18 mouse cellular contexts compared by ENCODE assay signal in genomic region chr5:39292849-39293248, GRCm38 (mm10).
DNase-seq lines count a peak whose midpoint lies in the region; ATAC-seq lines count a peak whose summit lies in the region.
"Had no signal": no experiment of that assay in that cellular context is flagged by ENCODE, and none has a peak within 500 bp of the region (broad histone marks: within the 10 kb centered on the region; RNA-seq: fewer than 3 reads in every experiment).

No protein-coding gene starts in this region.

- no peak overlapping the region for H3K4me3 ChIP-seq in embryonic facial prominence, embryonic 12.5 days
- H3K4me3 ChIP-seq in embryonic facial prominence, embryonic 10.5 days, result no peak overlapping the region
- no peak overlapping the region for H3K4me3 ChIP-seq in hindbrain, embryonic 10.5 days
- no peak overlapping the region for H3K4me3 ChIP-seq in hindbrain, embryonic 13.5 days
- H3K4me3 ChIP-seq in midbrain, embryonic 13.5 days (replicated peaks), result no peak overlapping the region
- H3K4me3 ChIP-seq in midbrain, embryonic 15.5 days, result no peak overlapping the region
- H3K4me3 ChIP-seq: erythroblast, embryonic 14.5 days; intestine, embryonic 15.5 days; liver, embryonic 15.5 days; megakaryocyte, embryonic 14.5 days had no signal

- no peaks in the 10 kb centered on the region for H3K36me3 ChIP-seq in embryonic facial prominence, embryonic 12.5 days
- H3K36me3 ChIP-seq in embryonic facial prominence, embryonic 10.5 days (replicated peaks), result no peaks in the 10 kb centered on the region
- H3K36me3 ChIP-seq in hindbrain, embryonic 10.5 days, result no peaks in the 10 kb centered on the region
- H3K36me3 ChIP-seq in hindbrain, embryonic 13.5 days, result no peaks in the 10 kb centered on the region
- no peaks in the 10 kb centered on the region for H3K36me3 ChIP-seq in midbrain, embryonic 13.5 days
- no peaks in the 10 kb centered on the region for H3K36me3 ChIP-seq in midbrain, embryonic 15.5 days (replicated peaks)
- H3K36me3 ChIP-seq: G1E; intestine, embryonic 15.5 days; liver, embryonic 15.5 days had no signal

- no peaks in the 10 kb centered on the region for H3K4me1 ChIP-seq in embryonic facial prominence, embryonic 12.5 days
- peaks cover 4% of the 10 kb centered on the region; the same call in 1 of the 2 replicates for H3K4me1 ChIP-seq in embryonic facial prominence, embryonic 10.5 days
- peaks cover 8% of the 10 kb centered on the region for H3K4me1 ChIP-seq in hindbrain, embryonic 10.5 days (replicated peaks)
- H3K4me1 ChIP-seq in hindbrain, embryonic 13.5 days (replicated peaks), result no peaks in the 10 kb centered on the region
- 0 out of 2 replicates have a peak, but pooled peaks cover 4% of the 10 kb centered on the region for H3K4me1 ChIP-seq in midbrain, embryonic 13.5 days (replicated peaks)
- no peaks in the 10 kb centered on the region for H3K4me1 ChIP-seq in midbrain, embryonic 15.5 days
- H3K4me1 ChIP-seq: intestine, embryonic 15.5 days; liver, embryonic 15.5 days had no signal

- H3K27ac ChIP-seq in embryonic facial prominence, embryonic 12.5 days, result no peak overlapping the region
- no peak overlapping the region for H3K27ac ChIP-seq in embryonic facial prominence, embryonic 10.5 days (replicated peaks)
- H3K27ac ChIP-seq in hindbrain, embryonic 10.5 days, result no peak overlapping the region
- H3K27ac ChIP-seq in hindbrain, embryonic 13.5 days, result no peak overlapping the region
- H3K27ac ChIP-seq in midbrain, embryonic 13.5 days, result no peak overlapping the region
- H3K27ac ChIP-seq in midbrain, embryonic 15.5 days, result no peak overlapping the region
- H3K27ac ChIP-seq: hindbrain, embryonic 14.5 days; intestine, embryonic 15.5 days; liver, embryonic 15.5 days had no signal

- H3K4me2 ChIP-seq in embryonic facial prominence, embryonic 12.5 days (replicated peaks), result no peak overlapping the region
- no peak overlapping the region for H3K4me2 ChIP-seq in hindbrain, embryonic 13.5 days
- H3K4me2 ChIP-seq in midbrain, embryonic 13.5 days (replicated peaks), result no peak overlapping the region
- H3K4me2 ChIP-seq in midbrain, embryonic 15.5 days, result no peak overlapping the region
- H3K4me2 ChIP-seq: hindbrain, embryonic 14.5 days; intestine, embryonic 15.5 days; liver, embryonic 15.5 days had no signal

- ATAC-seq in embryonic facial prominence, embryonic 12.5 days (ENCODE audit: insufficient number of reproducible peaks, insufficient read depth, low FRiP score, low TSS enrichment), result peak; percentile 60; the same call in 1 of the 2 replicates
- ATAC-seq in hindbrain, embryonic 13.5 days (ENCODE audit: low FRiP score), result no peak
- 0 out of 2 replicates have a peak, but pooled peaks have one; percentile 37 for ATAC-seq in midbrain, embryonic 13.5 days
- no peak for ATAC-seq in midbrain, embryonic 15.5 days (replicated peaks)
- ATAC-seq in megakaryocyte, adult 5-6 weeks (ENCODE audit: poor library complexity, severe bottlenecking), result no peak
- ATAC-seq: CD4-positive, CD25-positive, alpha-beta regulatory T cell, adult 4 months; intestine, embryonic 15.5 days had no signal

- WGBS in embryonic facial prominence, embryonic 12.5 days, result 40% methylated on average over 2 of the region's 2 CpGs
- 42% methylated on average over 2 of the region's 2 CpGs for WGBS in embryonic facial prominence, embryonic 10.5 days
- 20% methylated on average over 2 of the region's 2 CpGs for WGBS in hindbrain, embryonic 10.5 days
- WGBS in hindbrain, embryonic 13.5 days, result 4% methylated on average over 2 of the region's 2 CpGs
- WGBS in midbrain, embryonic 13.5 days, result 10% methylated on average over 2 of the region's 2 CpGs
- WGBS in midbrain, embryonic 15.5 days, result 13% methylated on average over 2 of the region's 2 CpGs

- no peak overlapping the region for H3K9ac ChIP-seq in embryonic facial prominence, embryonic 12.5 days
- H3K9ac ChIP-seq in hindbrain, embryonic 13.5 days, result no peak overlapping the region
- no peak overlapping the region for H3K9ac ChIP-seq in midbrain, embryonic 13.5 days (replicated peaks)
- no peak overlapping the region for H3K9ac ChIP-seq in midbrain, embryonic 15.5 days
- H3K9ac ChIP-seq: hindbrain, embryonic 14.5 days; intestine, embryonic 15.5 days; liver, embryonic 15.5 days had no signal

- DNase-seq in embryonic facial prominence, embryonic 10.5 days (ENCODE audit: low spot score), result no peak
- DNase-seq in hindbrain, embryonic 10.5 days (ENCODE audit: low spot score), result peak; percentile 15
- peak; percentile 49 for DNase-seq in mesoderm, embryonic 11.5 days (ENCODE audit: low read depth, low spot score)
- DNase-seq: cerebellum, adult 9-10 months; lung, postnatal 10 days; thymus, postnatal 25 days had no signal

- H3K9me3 ChIP-seq in embryonic facial prominence, embryonic 12.5 days, result no peaks in the 10 kb centered on the region
- no peaks in the 10 kb centered on the region for H3K9me3 ChIP-seq in embryonic facial prominence, embryonic 10.5 days
- H3K9me3 ChIP-seq in hindbrain, embryonic 10.5 days, result no peaks in the 10 kb centered on the region
- H3K9me3 ChIP-seq in hindbrain, embryonic 13.5 days, result no peaks in the 10 kb centered on the region
- no peaks in the 10 kb centered on the region for H3K9me3 ChIP-seq in midbrain, embryonic 13.5 days
- no peaks in the 10 kb centered on the region for H3K9me3 ChIP-seq in midbrain, embryonic 15.5 days
- H3K9me3 ChIP-seq: intestine, embryonic 15.5 days; liver, embryonic 15.5 days; megakaryocyte, embryonic 14.5 days had no signal

- H3K27me3 ChIP-seq in embryonic facial prominence, embryonic 12.5 days, result no peaks in the 10 kb centered on the region
- no peaks in the 10 kb centered on the region for H3K27me3 ChIP-seq in embryonic facial prominence, embryonic 10.5 days (replicated peaks; ENCODE audit: low read depth, poor library complexity, severe bottlenecking)
- H3K27me3 ChIP-seq in hindbrain, embryonic 10.5 days (ENCODE audit: insufficient read depth, poor library complexity, severe bottlenecking), result no peaks in the 10 kb centered on the region
- H3K27me3 ChIP-seq in hindbrain, embryonic 13.5 days, result no peaks in the 10 kb centered on the region
- no peaks in the 10 kb centered on the region for H3K27me3 ChIP-seq in midbrain, embryonic 13.5 days
- H3K27me3 ChIP-seq in midbrain, embryonic 15.5 days (replicated peaks), result no peaks in the 10 kb centered on the region
- H3K27me3 ChIP-seq: intestine, embryonic 15.5 days; liver, embryonic 15.5 days; megakaryocyte, embryonic 14.5 days had no signal

Comparison
In these comparisons a context has a peak if more than half of its experiments do, and no peak if none do; other contexts are left out.
1. ATAC-seq: peak in embryonic facial prominence, embryonic 12.5 days (single experiment) and midbrain, embryonic 13.5 days (single experiment); none in hindbrain, embryonic 13.5 days (single experiment), midbrain, embryonic 15.5 days (single experiment) and megakaryocyte, adult 5-6 weeks (single experiment).